Comparison of ENCODE assay signal across 9 mouse cellular contexts in the genomic region with DNA sequence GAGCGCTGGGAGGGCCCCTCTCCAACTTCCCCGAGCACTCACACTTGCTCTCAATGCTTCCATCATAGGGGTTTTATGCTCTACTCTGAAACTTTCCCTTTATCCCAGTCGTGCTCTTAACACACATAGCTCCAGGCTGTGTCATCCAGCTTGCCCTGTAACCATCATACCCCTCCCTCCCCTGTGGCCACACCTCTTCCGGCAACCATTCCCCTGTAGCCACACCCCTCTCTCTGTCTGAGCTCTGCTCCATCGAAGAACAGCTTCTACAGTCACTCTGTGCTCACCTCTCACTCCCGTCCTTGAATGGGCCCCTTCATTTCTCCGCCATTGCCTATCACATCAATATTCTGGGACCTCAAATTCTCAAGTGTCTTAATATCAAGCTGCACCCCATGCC.
A peak's percentile ranks its signal among the peaks of the same experiment; 100 is the strongest.
DNase-seq lines count a peak whose midpoint lies in the region; ATAC-seq lines count a peak whose summit lies in the region.
"Had no signal": no experiment of that assay in that cellular context is flagged by ENCODE, and none has a peak within 500 bp of the region (broad histone marks: within the 10 kb centered on the region; RNA-seq: fewer than 3 reads in every experiment).

No protein-coding gene starts in this region.

- no peaks in the 10 kb centered on the region for H3K9me3 ChIP-seq in hindbrain, embryonic 13.5 days
- no peaks in the 10 kb centered on the region for H3K9me3 ChIP-seq in hindbrain, embryonic 16.5 days (ENCODE audit: control insufficient read depth, low read length)
- H3K9me3 ChIP-seq: limb, embryonic 12.5 days had no signal

- no peaks in the 10 kb centered on the region for H3K36me3 ChIP-seq in hindbrain, embryonic 13.5 days
- no peaks in the 10 kb centered on the region for H3K36me3 ChIP-seq in hindbrain, embryonic 16.5 days (ENCODE audit: control insufficient read depth, insufficient read depth, low read length)
- H3K36me3 ChIP-seq: limb, embryonic 12.5 days had no signal

- no peak overlapping the region for H3K9ac ChIP-seq in hindbrain, embryonic 13.5 days
- no peak overlapping the region for H3K9ac ChIP-seq in hindbrain, embryonic 16.5 days (ENCODE audit: low read depth, low read length)
- H3K9ac ChIP-seq: limb, embryonic 12.5 days had no signal

- H3K27me3 ChIP-seq in hindbrain, embryonic 13.5 days, result no peaks in the 10 kb centered on the region
- no peaks in the 10 kb centered on the region for H3K27me3 ChIP-seq in hindbrain, embryonic 16.5 days (replicated peaks; ENCODE audit: control insufficient read depth, insufficient read depth, low read length)
- H3K27me3 ChIP-seq: limb, embryonic 12.5 days had no signal

- H3K27ac ChIP-seq in hindbrain, embryonic 13.5 days, result 0 out of 2 replicates have a peak overlapping the region, but pooled peaks have one; percentile 75
- H3K27ac ChIP-seq in hindbrain, embryonic 16.5 days (ENCODE audit: low read depth, low read length), result no peak overlapping the region; the same call in 1 of the 2 replicates
- H3K27ac ChIP-seq: limb, embryonic 12.5 days had no signal

- no peak overlapping the region for H3K4me3 ChIP-seq in hindbrain, embryonic 13.5 days
- no peak overlapping the region for H3K4me3 ChIP-seq in hindbrain, embryonic 16.5 days (ENCODE audit: low read length)
- H3K4me3 ChIP-seq: limb, embryonic 12.5 days had no signal

- H3K4me1 ChIP-seq in hindbrain, embryonic 13.5 days (replicated peaks), result peaks cover 69% of the 10 kb centered on the region
- peaks cover 19% of the 10 kb centered on the region for H3K4me1 ChIP-seq in hindbrain, embryonic 16.5 days (ENCODE audit: control insufficient read depth, insufficient read depth, low read depth, low read length)

- no peak overlapping the region for H3K4me2 ChIP-seq in hindbrain, embryonic 13.5 days
- H3K4me2 ChIP-seq in hindbrain, embryonic 16.5 days (ENCODE audit: low read length), result no peak overlapping the region
- H3K4me2 ChIP-seq: limb, embryonic 12.5 days had no signal

- no peak for ATAC-seq in hindbrain, embryonic 13.5 days (ENCODE audit: low FRiP score)
- ATAC-seq in hindbrain, embryonic 16.5 days, result no peak
- peak; percentile 83 for ATAC-seq in common myeloid progenitor, adult 5-6 weeks (replicated peaks; ENCODE audit: low read depth, poor library complexity, severe bottlenecking)

- WGBS in hindbrain, embryonic 13.5 days, result 61% methylated on average over 7 of the region's 7 CpGs
- WGBS in hindbrain, embryonic 16.5 days, result 61% methylated on average over 7 of the region's 7 CpGs

- peak; percentile 81 for DNase-seq in 3134 (ENCODE audit: extremely low read depth, insufficient read length, low spot score)
- DNase-seq in CD4-positive, CD25-positive, alpha-beta regulatory T cell, adult 2 months (ENCODE audit: low read depth, low spot score), result peak; percentile 49
- DNase-seq in thymus, postnatal 0 days (ENCODE audit: low spot score), result no peak
- DNase-seq in gastrocnemius, postnatal 4 days (ENCODE audit: low spot score in 2 of 2), result no peak
- DNase-seq: kidney, adult 8-10 months had no signal

Comparison
In these comparisons a context has a peak if more than half of its experiments do, and no peak if none do; other contexts are left out.
1. DNase-seq: peak in 3134 (single experiment) and CD4-positive, CD25-positive, alpha-beta regulatory T cell, adult 2 months (single experiment); none in thymus, postnatal 0 days (single experiment) and gastrocnemius, postnatal 4 days (0 of 2).